24 mouse cellular contexts compared by ENCODE assay signal in genomic region chr3:59139651-59140051, GRCm38 (mm10). TPM values are rescaled to one million over a fixed set of nuclear protein-coding genes. Genes with fewer than 3 reads are reported as not detected.
A peak's percentile ranks its signal among the peaks of the same experiment; 100 is the strongest.
DNase-seq lines count a peak whose midpoint lies in the region; TF ChIP-seq lines count a peak whose summit lies in the region.
"Had no signal": no experiment of that assay in that cellular context is flagged by ENCODE, and none has a peak within 500 bp of the region (broad histone marks: within the 10 kb centered on the region; RNA-seq: fewer than 3 reads in every experiment).

No protein-coding gene starts in this region.

- no peaks in the 10 kb centered on the region for H3K79me2 ChIP-seq in heart, adult 2 months (replicated peaks; ENCODE audit: control insufficient read depth, insufficient read depth, low read length)

- peak; percentile 67 for DNase-seq in heart, adult 11 months
- DNase-seq in heart, adult 2 months: no peak
- peak; percentile 23 for DNase-seq in 3134 (ENCODE audit: extremely low read depth, insufficient read length, low spot score)
- DNase-seq in NIH3T3 (ENCODE audit: low read depth): peak; percentile 68
- peak; percentile 48 for DNase-seq in lung, postnatal 25 days (ENCODE audit: low spot score)
- no peak for DNase-seq in cerebellum, postnatal 36 days
- no peak for DNase-seq in heart, postnatal 4 days
- DNase-seq: cerebellum, adult 11 months; cerebellum, postnatal 14 days; gastrocnemius, postnatal 10 days; liver, embryonic 13.5 days; thymus, postnatal 4 days had no signal

- TF ChIP-seq POLR2A in heart, adult 2 months (IDR thresholded peaks at IDR 0.05; ENCODE audit: insufficient read depth, low read depth, low read length): no peak

- no peak for TF ChIP-seq EP300 in heart, adult 2 months (IDR thresholded peaks at IDR 0.05; ENCODE audit: insufficient read depth, low read depth, low read length)

- TF ChIP-seq CTCF in heart, adult 2 months (IDR thresholded peaks at IDR 0.05): no peak

- H3K4me1 ChIP-seq in heart, adult 2 months (ENCODE audit: control insufficient read depth, insufficient read depth, low read length): no peaks in the 10 kb centered on the region
- H3K4me1 ChIP-seq: midbrain, embryonic 15.5 days had no signal

- H3K4me3 ChIP-seq in heart, adult 2 months: no peak overlapping the region
- H3K4me3 ChIP-seq: limb, embryonic 12.5 days; liver, embryonic 13.5 days; midbrain, embryonic 15.5 days had no signal

- no peaks in the 10 kb centered on the region for H3K36me3 ChIP-seq in heart, adult 2 months (ENCODE audit: control insufficient read depth, insufficient read depth, low read length)
- H3K36me3 ChIP-seq: limb, embryonic 12.5 days; liver, embryonic 13.5 days; midbrain, embryonic 15.5 days had no signal

- H3K9ac ChIP-seq in heart, adult 2 months (ENCODE audit: low read depth, low read length): no peak overlapping the region
- H3K9ac ChIP-seq: limb, embryonic 12.5 days; liver, embryonic 13.5 days; midbrain, embryonic 15.5 days had no signal

- no peaks in the 10 kb centered on the region for H3K27me3 ChIP-seq in heart, adult 2 months (ENCODE audit: control insufficient read depth, insufficient read depth, low read length)
- H3K27me3 ChIP-seq: limb, embryonic 12.5 days; liver, embryonic 13.5 days; midbrain, embryonic 15.5 days had no signal

- H3K27ac ChIP-seq in heart, adult 2 months: no peak overlapping the region
- H3K27ac ChIP-seq: hindbrain, postnatal 0 days; kidney, postnatal 0 days; limb, embryonic 12.5 days; liver, embryonic 13.5 days; midbrain, embryonic 15.5 days had no signal

- intact Hi-C loops in heart, adult 2 months (cut with DNase I): no loop called here

RNA-seq across cellular contexts. Expression of gene P2ry14, which starts 13.8 kb away (rescaled TPM):
- 1 to 10 TPM; 4.3 to 4.4 TPM for total RNA-seq in heart, adult 2 months (2021)
- polyA plus RNA-seq in heart, adult 2 months (2012; rRNA removed): 3.4 and 6.7 TPM in 2 replicates
- 1 to 10 TPM; 1.4 to 1.6 TPM for total RNA-seq in heart, postnatal 4 days (2021)

RNA-seq across cellular contexts. Expression of gene Gpr171, which starts 38.0 kb away (rescaled TPM):
- under 1 TPM; 0.23 to 0.30 TPM for total RNA-seq in heart, adult 2 months (2021)
- polyA plus RNA-seq in heart, adult 2 months (2012; rRNA removed): 0.12 and 0.31 TPM in 2 replicates
- not detected for total RNA-seq in heart, postnatal 4 days (2021)
- total RNA-seq: hindbrain, postnatal 0 days; layer of hippocampus, adult 8-10 months; left cerebral cortex, adult 8-10 months had no signal
- polyA plus RNA-seq: frontal cortex, adult 2 months had no signal

RNA-seq across cellular contexts. Expression of gene Gpr87, which starts 55.3 kb away (rescaled TPM):
- total RNA-seq in heart, adult 2 months (2021): not detected
- polyA plus RNA-seq in heart, adult 2 months (2012; rRNA removed): not detected in 2 replicates
- total RNA-seq in heart, postnatal 4 days (2021): not detected
- total RNA-seq: gastrocnemius, postnatal 10 days; heart, adult 8-10 months; heart, postnatal 25 days; hindbrain, postnatal 0 days; layer of hippocampus, adult 8-10 months; left cerebral cortex, adult 8-10 months; megakaryocyte, adult 5-6 weeks; neutrophil, adult 5-6 weeks had no signal
- polyA plus RNA-seq: forebrain, embryonic 11.5 days; frontal cortex, adult 2 months; liver, embryonic 13.5 days had no signal

Comparison
In these comparisons a context has a peak if more than half of its experiments do, and no peak if none do; other contexts are left out.
1. DNase-seq: peak in heart, adult 11 months (single experiment), 3134 (single experiment), NIH3T3 (single experiment) and lung, postnatal 25 days (single experiment); none in heart, adult 2 months (0 of 2), cerebellum, postnatal 36 days (0 of 2) and heart, postnatal 4 days (single experiment).